In the genomic region with DNA sequence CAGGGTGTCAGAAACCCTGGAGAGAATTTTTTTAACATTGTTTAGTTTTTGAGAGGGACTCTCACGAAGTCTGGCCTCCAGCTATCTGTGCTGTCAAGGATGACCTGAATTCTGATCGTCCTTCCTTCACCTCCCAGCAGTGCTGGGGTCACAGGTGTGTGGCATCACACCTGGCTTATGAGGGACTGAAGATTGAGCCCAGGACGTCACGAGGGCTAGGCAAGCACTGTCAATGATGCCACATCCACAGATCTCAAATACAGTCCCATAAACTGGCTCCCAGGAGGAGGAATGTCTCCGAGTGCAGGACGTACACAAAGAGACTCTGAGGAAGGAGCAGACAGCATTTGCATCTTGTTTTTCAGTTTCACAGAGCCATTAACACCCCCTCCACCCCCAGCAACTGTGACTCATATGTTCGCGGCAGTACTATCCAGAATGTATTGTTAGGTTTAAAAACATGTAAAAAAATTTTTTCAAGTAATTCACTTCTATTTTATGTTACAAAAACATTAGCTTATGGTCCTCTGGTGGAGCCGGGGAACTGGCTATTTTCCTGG, we compare ENCODE assay signal across 9 mouse cellular contexts. TPM values are rescaled to one million over a fixed set of nuclear protein-coding genes. Genes with fewer than 3 reads are reported as not detected.
DNase-seq lines count a peak whose midpoint lies in the region; ATAC-seq and TF ChIP-seq lines count a peak whose summit lies in the region.
"Had no signal": no experiment of that assay in that cellular context is flagged by ENCODE, and none has a peak within 500 bp of the region (broad histone marks: within the 10 kb centered on the region; RNA-seq: fewer than 3 reads in every experiment).

No protein-coding gene starts in this region.

- H3K4me2 ChIP-seq in embryonic facial prominence, embryonic 13.5 days: no peak overlapping the region
- H3K4me2 ChIP-seq in embryonic facial prominence, embryonic 14.5 days (ENCODE audit: low read depth, low read length): no peak overlapping the region
- no peak overlapping the region for H3K4me2 ChIP-seq in midbrain, embryonic 15.5 days

- no peak for TF ChIP-seq POLR2A in lung, adult 2 months (IDR thresholded peaks at IDR 0.05; ENCODE audit: borderline replicate concordance, extremely low read depth, low read depth, low read length)

- peak overlapping the region; percentile 39; the same call in 1 of the 2 replicates for H3K27ac ChIP-seq in embryonic facial prominence, embryonic 13.5 days
- no peak overlapping the region; the same call in 1 of the 2 replicates for H3K27ac ChIP-seq in embryonic facial prominence, embryonic 10.5 days (replicated peaks)
- peak overlapping the region; percentile 7; the same call in 1 of the 2 replicates for H3K27ac ChIP-seq in embryonic facial prominence, embryonic 14.5 days (replicated peaks; ENCODE audit: low read depth, low read length)
- peak overlapping the region; percentile 64 for H3K27ac ChIP-seq in midbrain, embryonic 15.5 days
- H3K27ac ChIP-seq: kidney, postnatal 0 days had no signal

- intact Hi-C loops in left cerebral cortex, postnatal 4 days (cut with DNase I): loop anchor here (10.0 kb wide), 1 partner anchor 357 kb away; no protein-coding TSS in a partner anchor

- 62% methylated on average over 9 of the region's 9 CpGs for WGBS in embryonic facial prominence, embryonic 13.5 days
- WGBS in embryonic facial prominence, embryonic 10.5 days: 73% methylated on average over 9 of the region's 9 CpGs
- WGBS in embryonic facial prominence, embryonic 14.5 days: 61% methylated on average over 9 of the region's 9 CpGs
- 66% methylated on average over 9 of the region's 9 CpGs for whole genome bisulfite sequencing in midbrain, embryonic 15.5 days
- 72% methylated on average over 9 of the region's 9 CpGs for WGBS in lung, adult 2 months

- H3K9ac ChIP-seq in embryonic facial prominence, embryonic 13.5 days: peak overlapping the region; percentile 52; the same call in 1 of the 2 replicates
- H3K9ac ChIP-seq in embryonic facial prominence, embryonic 14.5 days (ENCODE audit: low read depth, low read length): no peak overlapping the region
- no peak overlapping the region; the same call in 1 of the 2 replicates for H3K9ac ChIP-seq in midbrain, embryonic 15.5 days

- ATAC-seq in embryonic facial prominence, embryonic 13.5 days (ENCODE audit: insufficient number of reproducible peaks, insufficient read depth, low FRiP score, low TSS enrichment, low read depth): no peak
- no peak for ATAC-seq in embryonic facial prominence, embryonic 14.5 days (ENCODE audit: low read depth)
- ATAC-seq in midbrain, embryonic 15.5 days (replicated peaks): 0 out of 2 replicates have a peak, but pooled peaks have one; percentile 12
- no peak for ATAC-seq in granulocyte monocyte progenitor cell, adult 5-6 weeks (replicated peaks; ENCODE audit: poor library complexity, severe bottlenecking)

- H3K36me3 ChIP-seq in embryonic facial prominence, embryonic 13.5 days: no peaks in the 10 kb centered on the region
- H3K36me3 ChIP-seq in embryonic facial prominence, embryonic 10.5 days (replicated peaks): no peaks in the 10 kb centered on the region
- H3K36me3 ChIP-seq in embryonic facial prominence, embryonic 14.5 days (ENCODE audit: control insufficient read depth, insufficient read depth, low read length): no peaks in the 10 kb centered on the region
- H3K36me3 ChIP-seq in midbrain, embryonic 15.5 days (replicated peaks): no peaks in the 10 kb centered on the region

- no peaks in the 10 kb centered on the region for H3K27me3 ChIP-seq in embryonic facial prominence, embryonic 13.5 days
- H3K27me3 ChIP-seq in embryonic facial prominence, embryonic 10.5 days (replicated peaks; ENCODE audit: low read depth, poor library complexity, severe bottlenecking): no peaks in the 10 kb centered on the region
- H3K27me3 ChIP-seq in embryonic facial prominence, embryonic 14.5 days (replicated peaks; ENCODE audit: control insufficient read depth, insufficient read depth, low read length): no peaks in the 10 kb centered on the region
- H3K27me3 ChIP-seq in midbrain, embryonic 15.5 days (replicated peaks): no peaks in the 10 kb centered on the region

- no peak for DNase-seq in embryonic facial prominence, embryonic 10.5 days (ENCODE audit: low spot score)
- DNase-seq in left cerebral cortex, adult 18-20 months (ENCODE audit: low spot score in 2 of 2): peak; percentile 53 to 68
- DNase-seq in left cerebral cortex, postnatal 4 days: no peak
- no peak for DNase-seq in embryonic facial prominence, embryonic 14.5 days (ENCODE audit: low spot score)
- no peak for DNase-seq in lung, adult 2 months

- no peak for TF ChIP-seq CTCF in lung, adult 2 months (IDR thresholded peaks at IDR 0.05; ENCODE audit: insufficient read depth, low read length)

- H3K9me3 ChIP-seq in embryonic facial prominence, embryonic 13.5 days: no peaks in the 10 kb centered on the region
- H3K9me3 ChIP-seq in embryonic facial prominence, embryonic 10.5 days: no peaks in the 10 kb centered on the region
- no peaks in the 10 kb centered on the region for H3K9me3 ChIP-seq in embryonic facial prominence, embryonic 14.5 days (ENCODE audit: control insufficient read depth, low read length)
- no peaks in the 10 kb centered on the region for H3K9me3 ChIP-seq in midbrain, embryonic 15.5 days

- H3K4me1 ChIP-seq in embryonic facial prominence, embryonic 13.5 days: peaks cover 14% of the 10 kb centered on the region
- H3K4me1 ChIP-seq in embryonic facial prominence, embryonic 10.5 days: peaks cover 6% of the 10 kb centered on the region; the same call in 1 of the 2 replicates
- H3K4me1 ChIP-seq in embryonic facial prominence, embryonic 14.5 days (ENCODE audit: control insufficient read depth, insufficient read depth, low read length): no peaks in the 10 kb centered on the region
- H3K4me1 ChIP-seq in midbrain, embryonic 15.5 days: 0 out of 2 replicates have a peak, but pooled peaks cover 4% of the 10 kb centered on the region
- H3K4me1 ChIP-seq in lung, adult 2 months (ENCODE audit: control insufficient read depth, insufficient read depth, low read length): no peaks in the 10 kb centered on the region

- H3K4me3 ChIP-seq in embryonic facial prominence, embryonic 13.5 days: no peak overlapping the region
- H3K4me3 ChIP-seq in embryonic facial prominence, embryonic 10.5 days: no peak overlapping the region
- H3K4me3 ChIP-seq in embryonic facial prominence, embryonic 14.5 days (ENCODE audit: low read depth, low read length): no peak overlapping the region
- H3K4me3 ChIP-seq in midbrain, embryonic 15.5 days: no peak overlapping the region
- H3K4me3 ChIP-seq in lung, adult 2 months (replicated peaks; ENCODE audit: extremely low read depth, low read depth, low read length): no peak overlapping the region

RNA-seq across cellular contexts. Expression of a gene that starts 30.2 kb away (rescaled TPM):
- 6.6 and 7.8 TPM in 2 replicates for polyA plus RNA-seq in embryonic facial prominence, embryonic 13.5 days (2015; fragmentation: Nextera tagmentation; extraction: Ambion mirVana)
- polyA plus RNA-seq in embryonic facial prominence, embryonic 10.5 days (2016; fragmentation: Nextera tagmentation; extraction: Ambion mirVana): 6.7 and 7.4 TPM in 2 replicates
- total RNA-seq in left cerebral cortex, adult 18-20 months (2021): 10 to 100 TPM; 24.7 to 26.0 TPM
- 10 to 100 TPM; 24.9 to 29.0 TPM for total RNA-seq in left cerebral cortex, postnatal 4 days (2021)
- polyA plus RNA-seq in embryonic facial prominence, embryonic 14.5 days (2014; fragmentation: Nextera tagmentation; extraction: Ambion mirVana): 10.5 and 12.1 TPM in 2 replicates
- 23.9 and 25.9 TPM in 2 replicates for polyA plus RNA-seq in midbrain, embryonic 15.5 days (2015; fragmentation: Nextera tagmentation; extraction: Ambion mirVana)
- 3.4 and 5.4 TPM in 2 replicates for polyA plus RNA-seq in lung, adult 2 months (2012; rRNA removed)
- total RNA-seq in granulocyte monocyte progenitor cell, adult 5-6 weeks (2014; fragmentation: Nextera tagmentation): 5.9 and 8.3 TPM in 2 replicates
- total RNA-seq in granulocyte monocyte progenitor cell, adult 5-6 weeks (2017): 6.5 and 7.2 TPM in 2 replicates

Comparison
In these comparisons a context has a peak if more than half of its experiments do, and no peak if none do; other contexts are left out.
1. DNase-seq: peak in left cerebral cortex, adult 18-20 months (2 of 2); none in embryonic facial prominence, embryonic 10.5 days (single experiment), left cerebral cortex, postnatal 4 days (single experiment), embryonic facial prominence, embryonic 14.5 days (single experiment) and lung, adult 2 months (single experiment).